Mouse (Mus musculus): ENCODE data around the gene Islr2. TPM values are rescaled to one million over a fixed set of nuclear protein-coding genes. Genes with fewer than 3 reads are reported as not detected.

Gene Islr2
- polyA plus RNA-seq, 1 experiment from 2014 or later, result not detected

DNA sequence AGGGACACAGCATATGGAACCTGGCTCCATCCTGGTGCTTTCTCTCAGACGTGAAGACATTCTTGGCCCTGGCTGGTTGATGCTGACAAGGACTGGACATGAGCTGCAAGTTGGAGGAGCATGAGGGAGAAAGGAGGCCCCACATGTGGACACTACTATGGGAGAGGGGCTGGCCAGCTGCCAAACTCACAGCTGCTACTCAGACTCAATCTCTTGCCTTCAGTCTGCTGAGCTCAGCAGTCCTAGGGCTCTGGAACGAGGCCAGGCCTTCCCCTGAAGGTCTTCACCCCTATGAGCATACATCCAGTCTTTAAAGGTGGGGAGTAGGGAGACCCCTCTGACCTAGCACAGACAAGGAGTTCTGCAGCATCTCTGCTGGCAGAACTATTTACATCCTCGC is 48.8 kb downstream of the Islr2 start:
- Histone ChIP-seq H3K9me3 (ENCODE audit: control insufficient read depth, low read length) (no peaks in the 10 kb centered on the region), H3K4me3 (ENCODE audit: control insufficient read depth in 1 of 2, insufficient read depth in 1 of 2, low read depth in 1 of 2, low read length in 2 of 2) (no peak overlapping the region), H3K4me2 (ENCODE audit: low read length) (no peak overlapping the region), H3K9ac (ENCODE audit: low read length) (no peak overlapping the region), H3K27me3 (ENCODE audit: control insufficient read depth, insufficient read depth, low read length) (no peaks in the 10 kb centered on the region), H3K27ac (replicated peaks in 1 of 2; ENCODE audit: control insufficient read depth in 1 of 2, insufficient read depth in 1 of 2, low read depth in 2 of 2, low read length in 2 of 2) (no peak overlapping the region), H3K4me1 (ENCODE audit: control insufficient read depth in 2 of 2, insufficient read depth in 2 of 2, low read length in 2 of 2) (peaks cover 28 to 39% of the 10 kb centered on the region in 2 experiments), H3K36me3 (ENCODE audit: control insufficient read depth, insufficient read depth, low read length) (no peaks in the 10 kb centered on the region)
- peak; percentile 29; the same call in 1 of the 2 replicates for ATAC-seq (ENCODE audit: insufficient number of reproducible peaks, insufficient read depth, low FRiP score, low read depth)
- 29% methylated on average over 3 of the region's 3 CpGs for WGBS

DNA sequence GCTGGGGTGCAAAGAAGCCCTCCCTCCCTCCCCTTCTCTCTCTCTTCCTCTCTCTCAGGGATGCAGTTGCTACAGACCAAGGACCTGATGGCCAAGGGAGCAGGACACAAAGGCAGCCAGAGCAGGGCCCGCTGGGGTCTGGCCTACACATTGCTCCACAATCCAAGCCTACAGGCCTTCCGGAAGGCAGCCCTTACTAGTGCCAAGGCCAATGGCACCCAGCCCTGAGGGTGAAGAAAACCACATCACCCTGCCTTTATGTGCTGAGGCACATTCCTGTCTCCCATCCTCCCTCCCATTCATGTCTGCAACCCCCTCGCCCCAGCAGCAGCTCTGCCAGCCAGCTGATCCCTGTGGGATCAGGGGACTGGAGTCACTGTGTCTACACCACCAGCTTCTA is 51.0 kb downstream of the Islr2 start:
- Histone ChIP-seq H3K36me3 (ENCODE audit: control insufficient read depth, insufficient read depth, low read length) (no peaks in the 10 kb centered on the region), H3K9me3 (ENCODE audit: control insufficient read depth, low read length) (no peaks in the 10 kb centered on the region), H3K9ac (ENCODE audit: low read length) (no peak overlapping the region), H3K4me2 (ENCODE audit: low read length) (no peak overlapping the region), H3K27ac (replicated peaks in 1 of 2; ENCODE audit: control insufficient read depth in 1 of 2, insufficient read depth in 1 of 2, low read depth in 2 of 2, low read length in 2 of 2) (0 out of 4 replicates have a peak overlapping the region, but pooled peaks of 1 of the 2 experiments have one; percentile 17), H3K4me1 (ENCODE audit: control insufficient read depth in 2 of 2, insufficient read depth in 2 of 2, low read length in 2 of 2) (peaks cover 16 to 17% of the 10 kb centered on the region in 2 experiments), H3K27me3 (ENCODE audit: control insufficient read depth, insufficient read depth, low read length) (no peaks in the 10 kb centered on the region; the same call in 1 of the 2 replicates), H3K4me3 (ENCODE audit: control insufficient read depth in 1 of 2, insufficient read depth in 1 of 2, low read depth in 1 of 2, low read length in 2 of 2) (no peak overlapping the region)
- no peak for ATAC-seq (ENCODE audit: insufficient number of reproducible peaks, insufficient read depth, low FRiP score, low read depth)
- WGBS, result 74% methylated on average over 3 of the region's 3 CpGs

DNA sequence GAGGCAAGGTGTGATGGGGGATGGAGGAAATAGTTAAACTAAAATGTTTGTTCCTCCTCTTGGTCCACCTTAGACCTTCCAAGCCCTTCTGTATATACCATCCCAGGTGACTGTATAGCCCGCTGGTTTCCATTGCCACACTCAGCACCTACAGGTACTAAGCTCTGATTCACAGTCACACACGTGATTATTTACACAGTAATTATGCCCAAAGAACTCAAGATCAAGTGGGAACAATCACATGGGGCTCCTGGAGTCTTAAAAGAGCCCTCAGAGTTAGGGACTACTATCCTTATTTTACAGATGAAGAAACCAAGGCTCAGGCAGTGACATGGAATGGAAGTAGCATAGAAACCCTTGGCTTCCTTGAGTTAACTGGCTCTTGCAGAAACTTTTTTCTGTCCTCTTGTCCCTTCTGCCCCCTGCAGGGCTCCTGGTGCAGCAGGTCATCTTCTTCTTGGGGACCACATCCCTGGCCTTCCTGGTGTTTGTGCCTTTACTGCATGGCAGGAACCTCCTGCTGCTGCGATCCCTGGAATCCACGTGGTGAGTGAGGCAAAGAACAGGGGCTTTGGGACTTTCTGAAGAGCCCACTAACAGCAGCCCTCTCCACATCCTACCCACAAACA is 53.3 kb downstream of the Islr2 start:
- H3K27me3 ChIP-seq (ENCODE audit: control insufficient read depth, insufficient read depth, low read length), result peaks cover 5% of the 10 kb centered on the region; the same call in 1 of the 2 replicates
- no peak overlapping the region for H3K4me2 ChIP-seq (ENCODE audit: low read length)
- peaks cover 10 to 15% of the 10 kb centered on the region in 2 experiments; a peak in 3 of 4 replicates for H3K4me1 ChIP-seq (ENCODE audit: control insufficient read depth in 2 of 2, insufficient read depth in 2 of 2, low read length in 2 of 2)
- no peak overlapping the region for H3K27ac ChIP-seq (replicated peaks in 1 of 2; ENCODE audit: control insufficient read depth in 1 of 2, insufficient read depth in 1 of 2, low read depth in 2 of 2, low read length in 2 of 2)
- no peak overlapping the region for H3K9ac ChIP-seq (ENCODE audit: low read length)
- H3K9me3 ChIP-seq (ENCODE audit: control insufficient read depth, low read length), result no peaks in the 10 kb centered on the region
- WGBS, result 61% methylated on average over 4 of the region's 4 CpGs
- H3K4me3 ChIP-seq (ENCODE audit: control insufficient read depth in 1 of 2, insufficient read depth in 1 of 2, low read depth in 1 of 2, low read length in 2 of 2), result no peak overlapping the region
- no peak for ATAC-seq (ENCODE audit: insufficient number of reproducible peaks, insufficient read depth, low FRiP score, low read depth)
- H3K36me3 ChIP-seq (ENCODE audit: control insufficient read depth, insufficient read depth, low read length), result no peaks in the 10 kb centered on the region

DNA sequence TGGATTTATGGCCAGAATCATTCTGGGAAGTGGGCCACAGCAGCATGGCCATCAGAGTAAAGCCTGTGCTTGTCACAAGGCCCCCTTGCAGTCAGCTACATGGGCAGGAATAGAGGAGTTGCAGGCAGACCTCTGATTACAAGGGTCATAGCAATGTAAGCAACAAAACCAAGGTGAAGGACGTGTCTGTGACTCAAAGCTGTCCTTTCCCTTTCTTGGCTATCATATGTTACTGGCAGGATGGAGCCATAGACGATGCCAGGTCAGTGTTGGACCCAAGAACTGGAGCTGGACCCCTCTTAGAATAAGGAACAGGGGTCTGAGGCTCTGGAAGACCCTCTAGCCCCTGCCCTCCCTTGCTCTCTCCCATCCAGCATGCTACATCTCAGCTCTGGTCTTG is 55.3 kb downstream of the Islr2 start:
- Histone ChIP-seq H3K4me2 (ENCODE audit: low read length) (no peak overlapping the region), H3K9me3 (ENCODE audit: control insufficient read depth, low read length) (no peaks in the 10 kb centered on the region), H3K4me3 (ENCODE audit: control insufficient read depth in 1 of 2, insufficient read depth in 1 of 2, low read depth in 1 of 2, low read length in 2 of 2) (no peak overlapping the region), H3K36me3 (ENCODE audit: control insufficient read depth, insufficient read depth, low read length) (no peaks in the 10 kb centered on the region), H3K27ac (replicated peaks in 1 of 2; ENCODE audit: control insufficient read depth in 1 of 2, insufficient read depth in 1 of 2, low read depth in 2 of 2, low read length in 2 of 2) (no peak overlapping the region), H3K4me1 (ENCODE audit: control insufficient read depth in 2 of 2, insufficient read depth in 2 of 2, low read length in 2 of 2) (peaks cover 3 to 6% of the 10 kb centered on the region in 2 experiments; a peak in 3 of 4 replicates), H3K9ac (ENCODE audit: low read length) (no peak overlapping the region), H3K27me3 (ENCODE audit: control insufficient read depth, insufficient read depth, low read length) (peaks cover 5% of the 10 kb centered on the region; the same call in 1 of the 2 replicates)
- 51% methylated on average over 2 of the region's 2 CpGs for WGBS
- no peak for ATAC-seq (ENCODE audit: insufficient number of reproducible peaks, insufficient read depth, low FRiP score, low read depth)

Small RNA genes lying within 50 kb of the gene (microRNA-seq; reads per million reads assigned to microRNA genes)
- gene Mir6385, result not detected

Other genes with a start within 250 kb of the Islr2 start
- 0.27 TPM in 1 of 2 replicates, not detected in the other for gene Cyp11a1, start 197.9 kb downstream of the Islr2 start, polyA plus RNA-seq (2014; fragmentation: Nextera tagmentation; extraction: Ambion mirVana)
- gene Stra6, start 140.5 kb downstream of the Islr2 start, polyA plus RNA-seq (2014; fragmentation: Nextera tagmentation; extraction: Ambion mirVana), result 0.57 TPM in 1 of 2 replicates, not detected in the other
- not detected in 2 replicates for gene Ccdc33, start 85.5 kb downstream of the Islr2 start, polyA plus RNA-seq (2014; fragmentation: Nextera tagmentation; extraction: Ambion mirVana)
- gene Islr, start within 50 bp of the Islr2 start, polyA plus RNA-seq (2014; fragmentation: Nextera tagmentation; extraction: Ambion mirVana), result 10.5 and 15.6 TPM in 2 replicates
- gene Pml, start 45.5 kb upstream of the Islr2 start, polyA plus RNA-seq (2014; fragmentation: Nextera tagmentation; extraction: Ambion mirVana), result 11.0 and 11.8 TPM in 2 replicates
- 22.7 and 25.6 TPM in 2 replicates for gene Stoml1, start 48.8 kb upstream of the Islr2 start, polyA plus RNA-seq (2014; fragmentation: Nextera tagmentation; extraction: Ambion mirVana)
- gene Loxl1, start 108.9 kb upstream of the Islr2 start, polyA plus RNA-seq (2014; fragmentation: Nextera tagmentation; extraction: Ambion mirVana), result 46.8 and 53.6 TPM in 2 replicates
- gene Tbc1d21, start 166.1 kb upstream of the Islr2 start, polyA plus RNA-seq (2014; fragmentation: Nextera tagmentation; extraction: Ambion mirVana), result not detected in 2 replicates

Data from heart, embryonic 14.5 days (tissue).